Mouse (Mus musculus) thymus, postnatal 36 days (tissue): ENCODE results near the gene Srd5a1.
"Not testable (repeated sequence)": the region's sequence is repeated elsewhere in the genome, so short reads cannot be mapped to it uniquely, and the experiment has no call there.

Experiments used
- DNase-seq, 2 experiments: peaks; one replicate each; pipeline ENCODE4 v3.0.0; 2022; ENCODE audit warnings: mixed read lengths in 2 of 2

Gene Srd5a1

DNA sequence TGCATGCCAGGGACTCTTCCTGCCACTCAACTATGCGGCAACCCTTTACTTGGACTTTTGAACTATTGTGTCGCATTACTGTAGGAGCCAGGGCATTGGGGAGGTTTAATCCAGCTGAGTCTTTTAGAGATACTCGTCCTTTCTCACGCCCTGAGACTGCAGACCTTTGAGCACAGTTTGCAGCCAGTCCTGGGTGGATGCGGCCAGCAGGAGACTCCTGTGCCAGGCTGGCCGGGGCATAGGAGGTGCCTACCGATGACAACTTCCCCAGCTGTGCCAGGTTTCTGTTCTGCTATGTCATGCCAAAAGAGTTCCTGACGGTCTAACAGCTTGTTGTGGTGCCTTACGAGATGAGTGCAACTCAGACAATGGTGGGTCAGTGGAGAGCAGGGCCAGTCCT, 42.0 kb downstream of the Srd5a1 start:
- DNase-seq: no peak

DNA sequence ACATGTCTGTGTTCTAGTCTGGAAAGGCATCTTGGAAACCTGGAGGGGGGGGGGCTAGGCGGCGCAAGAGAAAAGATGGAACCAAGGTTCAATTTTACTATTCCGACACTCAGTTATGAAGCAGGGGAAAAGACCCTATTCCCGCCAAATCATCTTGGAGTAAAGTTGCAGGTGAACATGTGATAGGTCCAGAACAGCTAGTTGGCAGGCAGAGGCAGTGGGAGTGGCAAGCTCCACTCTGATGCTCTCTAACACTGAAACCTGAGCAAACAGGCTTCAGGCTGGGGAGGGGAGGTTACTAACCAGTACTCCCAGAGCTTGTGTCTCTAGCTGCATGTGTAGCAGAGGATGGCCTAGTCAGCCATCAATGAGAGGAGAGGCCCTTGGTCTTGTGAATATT, 45.8 kb downstream of the Srd5a1 start:
- not testable (repeated sequence) for DNase-seq

DNA sequence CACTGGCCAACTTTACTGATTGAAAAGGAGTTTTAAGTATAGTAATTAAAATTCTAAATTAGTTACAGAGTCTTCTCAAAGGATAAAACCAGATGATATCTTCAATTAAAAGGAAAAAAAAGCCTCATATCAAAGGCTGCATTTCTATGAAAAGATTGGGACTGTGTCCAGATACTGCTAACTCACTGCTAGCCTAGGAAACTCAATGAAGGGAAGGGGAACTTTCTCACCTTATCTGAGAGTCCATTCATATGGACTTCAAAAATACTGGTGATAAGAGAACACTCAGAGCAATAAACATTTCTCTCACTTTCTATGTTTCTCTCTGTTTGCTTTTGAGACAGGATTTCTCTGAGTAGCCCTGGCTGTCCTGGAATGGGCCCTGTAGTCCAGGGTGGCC, 46.7 kb downstream of the Srd5a1 start:
- no peak for DNase-seq

DNA sequence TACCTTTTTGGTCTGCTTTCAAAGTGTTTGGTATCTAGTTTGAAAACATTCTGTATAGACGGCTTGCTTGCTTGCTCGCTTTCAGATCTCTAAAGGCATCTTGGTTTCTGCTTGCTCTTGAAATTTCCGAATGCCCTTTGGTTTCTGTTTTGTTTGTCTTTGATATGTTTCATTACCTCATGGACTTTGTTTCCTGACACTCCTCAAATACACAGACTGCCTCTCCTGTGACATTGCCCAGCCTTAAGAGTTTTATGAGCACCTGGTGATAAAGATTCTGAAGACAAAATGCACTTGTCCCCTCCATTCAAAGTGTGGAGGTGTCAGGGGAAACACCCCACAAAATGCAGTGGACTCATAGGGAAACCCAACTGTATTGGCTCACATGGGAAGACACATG, 47.3 kb downstream of the Srd5a1 start:
- no peak for DNase-seq

DNA sequence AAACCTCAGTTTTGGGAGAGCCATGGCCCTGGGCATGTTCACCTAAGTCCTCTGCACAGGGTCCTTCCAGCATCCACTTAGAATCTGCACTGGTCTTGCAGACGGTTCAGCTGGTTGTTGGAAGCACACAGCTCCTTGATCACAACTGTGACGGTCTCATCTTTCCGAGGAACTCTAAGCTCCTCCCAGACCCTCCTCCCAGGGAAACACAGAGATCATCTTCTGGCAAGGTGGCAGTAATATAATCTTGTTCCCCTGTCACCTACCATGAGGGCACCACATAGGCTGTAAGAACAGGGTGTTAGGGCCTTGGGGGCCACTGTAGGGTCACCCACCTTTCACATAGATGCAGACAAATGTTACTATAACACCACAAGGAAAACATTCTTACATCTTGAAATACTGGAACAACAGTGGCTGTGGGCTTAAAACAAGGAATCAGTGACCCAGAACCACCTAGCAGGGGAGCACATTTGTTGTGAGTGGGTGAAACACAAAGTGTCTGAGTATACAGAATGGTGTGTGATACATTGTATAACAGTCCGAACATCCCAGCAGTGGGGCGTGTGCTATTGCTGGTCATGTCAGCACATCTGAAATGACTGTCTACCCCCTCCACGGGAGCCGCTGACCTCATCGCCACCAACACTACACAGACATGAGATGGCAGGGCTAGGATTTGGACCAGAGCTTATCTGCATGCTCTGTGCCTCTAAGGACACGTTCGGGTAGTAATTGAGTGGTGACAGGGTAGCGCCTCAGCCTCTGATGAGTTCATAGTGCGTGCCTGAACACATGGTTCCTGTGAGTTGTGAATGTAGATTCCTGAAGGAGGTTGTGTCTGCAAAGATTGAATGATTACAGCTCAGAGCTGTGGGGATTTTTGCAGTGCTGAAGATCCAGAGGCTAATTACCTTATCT, 48.3 kb downstream of the Srd5a1 start:
- no peak for DNase-seq

DNA sequence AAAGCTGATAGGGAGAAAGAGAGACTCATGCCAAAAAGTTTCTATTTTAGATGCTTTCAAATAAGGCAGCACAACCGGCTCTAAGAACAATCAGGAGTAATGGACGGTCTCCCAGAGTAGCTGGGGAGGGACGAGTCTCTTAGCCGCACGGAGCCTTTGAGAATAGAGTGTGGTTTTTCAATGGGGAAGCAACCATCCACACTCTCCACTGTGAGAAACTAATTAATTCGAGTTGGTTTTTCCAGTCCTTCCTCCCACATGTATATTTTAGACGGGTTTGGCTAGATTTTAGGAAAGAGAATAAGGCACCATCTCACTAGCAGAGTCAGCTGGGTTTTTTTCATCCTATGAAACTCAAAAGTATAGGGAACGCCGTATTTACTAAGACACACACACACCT, 49.2 kb downstream of the Srd5a1 start:
- DNase-seq: no peak

DNA sequence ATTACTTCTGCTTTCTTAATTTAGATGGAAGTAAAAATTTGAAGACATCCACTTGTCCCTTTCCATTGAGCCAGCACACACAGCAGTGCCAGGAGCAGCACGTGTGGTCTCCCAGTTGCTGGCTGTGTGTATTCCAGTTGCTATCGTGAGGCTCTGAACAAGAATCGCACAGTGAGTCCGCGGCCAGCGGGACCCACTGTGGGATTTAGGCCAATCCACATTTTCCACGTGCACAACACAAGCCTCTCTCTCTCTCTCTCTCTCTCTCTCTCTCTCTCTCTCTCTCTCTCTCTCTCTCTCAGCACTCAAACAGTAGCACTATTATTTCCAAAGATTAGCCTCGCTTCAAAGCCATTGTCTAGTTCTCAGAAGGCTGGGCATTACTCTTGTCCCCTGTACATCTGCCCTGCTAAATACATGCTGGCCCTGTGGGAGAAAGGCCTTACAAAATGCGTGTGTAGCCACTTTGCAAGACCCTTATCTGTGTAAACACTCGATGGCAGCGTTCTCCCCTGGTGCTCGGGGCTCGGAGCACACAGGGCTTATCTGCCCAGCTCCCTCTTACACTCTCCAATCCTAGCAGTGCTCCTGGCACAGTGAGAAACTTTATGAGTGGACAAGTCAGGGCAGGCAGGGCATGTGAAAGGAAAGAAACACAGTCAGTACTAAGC, 51.8 kb downstream of the Srd5a1 start:
- DNase-seq: no peak

DNA sequence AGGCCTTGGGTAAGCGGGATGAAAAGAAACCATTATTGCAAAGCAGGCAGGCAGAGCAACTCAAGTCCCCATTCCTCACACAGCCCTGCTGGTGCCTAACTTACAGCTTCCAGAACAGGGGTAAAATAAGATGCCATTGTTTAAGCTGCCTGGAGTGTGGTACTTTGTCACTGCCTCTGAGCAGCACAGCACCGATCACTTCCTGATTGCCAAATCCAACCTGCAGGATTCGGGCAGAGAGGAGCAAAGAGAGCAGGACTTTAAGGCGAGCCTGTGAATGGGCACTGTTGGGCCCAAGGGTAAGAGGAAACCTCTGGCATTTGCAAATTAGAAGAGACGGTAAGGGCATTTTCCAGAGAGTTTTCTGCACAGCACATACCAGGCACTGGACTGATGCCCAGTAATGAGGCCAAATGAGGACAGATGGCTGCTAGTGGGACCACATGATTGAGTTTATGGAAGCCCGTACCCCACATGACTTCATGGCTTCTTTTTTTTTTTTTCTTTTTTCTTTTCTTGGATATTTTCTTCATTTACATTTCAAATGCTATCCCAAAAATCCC, 53.1 kb downstream of the Srd5a1 start:
- no peak for DNase-seq

DNA sequence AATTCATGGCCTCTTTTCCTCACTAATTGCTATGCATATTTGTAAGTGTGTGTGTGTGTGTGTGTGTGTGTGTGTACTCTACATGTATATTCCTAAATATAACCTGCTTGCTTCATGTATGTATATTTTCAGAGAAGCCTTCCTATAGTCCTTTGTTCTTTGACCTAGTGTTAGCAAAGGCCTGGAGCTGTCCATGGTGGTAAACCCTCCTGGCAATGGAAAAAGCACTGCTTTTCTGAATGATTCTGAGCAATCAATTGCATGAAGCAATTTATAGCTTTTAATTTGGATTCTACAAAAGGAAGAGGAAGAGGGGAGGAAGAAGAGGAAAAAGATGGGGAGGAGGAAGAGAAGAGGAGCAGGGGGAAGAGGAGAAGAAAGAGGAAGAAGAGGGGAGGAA, 54.5 kb downstream of the Srd5a1 start:
- no peak for DNase-seq

DNA sequence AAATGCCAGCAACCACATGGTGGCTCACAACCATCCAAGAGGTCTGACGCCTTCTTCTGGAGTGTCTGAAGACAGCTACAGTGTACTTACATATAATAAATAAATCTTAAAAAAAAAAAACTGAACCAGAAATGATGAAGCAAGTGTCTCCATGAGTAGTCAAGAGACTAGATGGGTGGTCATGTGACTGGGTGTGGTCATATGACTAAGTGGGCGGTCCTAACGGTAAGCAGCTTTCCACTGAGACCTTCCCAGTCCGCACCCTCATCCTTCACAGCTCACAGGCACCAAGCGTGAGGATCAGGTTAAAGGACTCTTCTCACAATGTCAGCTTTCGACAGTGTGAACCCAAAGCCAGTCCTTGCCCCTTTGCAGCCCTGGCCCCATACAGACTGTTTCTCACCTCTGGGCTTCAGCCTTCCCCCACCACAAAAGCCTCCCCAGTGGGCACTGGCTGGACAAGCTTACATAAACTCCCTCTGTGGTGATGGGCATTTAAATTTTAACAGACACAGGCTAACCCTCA, 55.2 kb downstream of the Srd5a1 start:
- DNase-seq: no peak

DNA sequence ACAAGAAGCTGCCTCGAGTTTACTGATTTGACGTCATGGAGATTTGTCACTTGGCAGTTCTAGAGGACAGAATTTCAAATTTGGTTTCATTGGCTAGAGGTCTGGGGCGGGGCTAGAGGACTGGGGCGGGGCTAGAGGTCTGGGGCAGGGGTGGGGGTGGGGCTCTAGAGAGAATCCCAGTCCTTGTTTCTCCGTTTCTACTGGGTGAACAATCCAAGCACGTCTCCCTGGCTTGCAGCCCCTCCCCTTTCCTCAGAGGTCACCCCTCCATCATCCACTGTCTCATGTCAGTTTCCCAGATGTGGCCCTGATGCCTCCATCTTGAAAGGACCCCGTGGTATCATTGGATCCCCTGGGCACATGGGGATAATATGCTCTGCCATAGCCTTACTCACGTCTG, 56.2 kb downstream of the Srd5a1 start:
- no peak for DNase-seq

DNA sequence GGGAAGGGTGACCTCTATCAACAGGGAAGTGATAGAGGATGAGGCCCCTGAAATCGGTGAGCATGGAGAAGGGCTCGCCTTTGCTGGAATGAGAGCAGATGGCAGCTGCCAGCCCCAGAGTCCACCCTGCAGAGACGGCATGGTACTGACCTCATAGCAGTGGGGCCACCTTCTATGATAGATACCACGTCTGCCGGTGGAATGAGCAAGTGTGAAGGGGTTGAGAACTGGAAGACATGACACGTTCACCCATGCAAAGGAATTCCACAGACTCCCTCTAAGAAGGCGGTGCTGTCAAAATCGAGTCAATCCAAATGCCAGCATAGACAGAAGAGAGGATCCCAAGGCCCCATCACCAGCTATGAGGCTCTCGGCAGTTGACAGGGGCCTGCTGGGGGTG, 57.0 kb downstream of the Srd5a1 start:
- DNase-seq: no peak

DNA sequence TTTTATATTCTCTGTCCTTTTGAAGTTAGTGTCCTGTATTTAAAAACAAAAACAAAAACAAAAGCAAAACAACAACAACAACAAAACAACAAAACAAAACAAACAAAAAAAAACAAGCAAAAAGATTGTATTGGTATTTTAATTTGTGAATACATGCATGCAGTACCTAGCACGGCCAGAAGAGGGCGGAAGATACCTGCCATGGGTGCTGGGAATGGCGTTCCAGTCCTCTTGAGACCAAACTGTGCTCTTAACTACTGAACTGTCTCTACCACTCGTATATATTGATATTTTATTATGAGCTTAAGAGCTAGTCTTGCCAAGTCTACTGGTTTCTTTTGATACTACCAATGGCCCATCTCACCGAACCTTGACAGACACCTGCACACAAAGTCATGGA, 58.2 kb downstream of the Srd5a1 start:
- no peak for DNase-seq

DNA sequence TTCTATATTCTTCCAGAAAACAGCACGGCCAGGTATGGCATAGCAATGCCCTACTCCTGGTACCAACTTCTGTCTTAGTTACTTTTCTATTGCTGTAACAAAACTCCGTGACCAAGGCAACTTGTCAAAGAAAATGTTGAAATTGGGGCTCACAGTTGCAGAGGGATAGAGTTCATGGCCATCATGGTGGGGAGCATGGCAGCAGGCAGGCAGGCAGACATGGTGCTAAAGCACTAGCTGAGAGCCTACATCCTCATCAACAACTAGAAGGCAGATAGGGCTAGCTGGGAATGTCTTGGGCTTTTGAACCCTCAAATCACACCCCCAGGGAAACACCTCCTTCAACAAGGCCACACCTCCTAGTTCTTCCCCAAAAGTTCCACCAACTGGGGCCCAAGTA, 60.4 kb downstream of the Srd5a1 start:
- no peak for DNase-seq

DNA sequence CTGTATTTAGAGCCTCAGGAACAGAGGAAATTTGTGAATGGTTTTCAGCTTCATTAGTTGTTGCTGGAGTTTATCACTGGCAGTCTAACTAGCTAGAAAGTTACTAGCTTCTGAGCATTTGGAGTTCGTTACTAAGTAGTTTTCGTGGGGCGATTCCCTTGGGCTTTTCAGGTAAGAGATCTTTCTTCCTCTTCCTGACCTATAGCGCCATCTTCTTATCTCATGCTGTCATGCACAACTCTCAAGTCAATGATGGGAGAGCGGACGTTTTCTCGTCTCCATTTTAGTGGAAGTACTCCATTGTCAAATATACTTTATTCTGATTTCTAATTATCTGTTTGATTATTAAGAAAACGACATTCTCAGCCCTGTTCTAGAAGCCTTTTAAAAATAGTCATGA, 61.3 kb downstream of the Srd5a1 start:
- no peak for DNase-seq

DNA sequence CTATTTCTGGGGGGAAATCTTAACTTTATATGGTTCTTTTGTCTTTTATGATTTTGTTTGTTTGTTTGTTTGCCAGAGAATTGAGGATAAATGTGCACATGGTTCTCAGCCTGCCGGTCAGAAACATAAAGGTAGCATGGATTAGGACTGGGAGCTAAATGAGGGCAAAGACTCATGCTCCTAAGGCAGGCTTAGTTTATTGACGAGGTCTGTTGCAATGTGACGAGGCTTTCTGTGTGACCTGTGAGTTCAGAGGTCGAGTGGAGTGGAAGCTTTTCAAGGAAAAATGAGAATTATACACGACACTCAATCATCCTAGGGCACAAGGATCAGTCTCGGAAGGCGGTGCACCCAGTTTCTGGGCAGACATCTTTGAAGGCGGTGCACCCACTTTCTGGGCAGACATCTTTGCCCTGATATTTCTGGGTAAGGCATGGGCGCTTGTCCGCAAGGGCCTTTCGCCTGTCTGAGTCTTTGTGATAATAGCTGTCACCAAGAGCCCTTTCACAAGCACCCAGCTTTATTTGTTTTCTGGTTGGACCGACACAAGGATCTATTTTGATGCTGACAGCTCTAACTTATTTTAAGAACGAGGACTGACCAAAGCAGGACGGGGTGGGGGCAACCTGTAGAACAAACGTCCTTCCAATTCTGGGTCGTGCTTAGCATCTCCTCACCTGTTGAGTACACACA, 63.6 kb downstream of the Srd5a1 start:
- DNase-seq: no peak

DNA sequence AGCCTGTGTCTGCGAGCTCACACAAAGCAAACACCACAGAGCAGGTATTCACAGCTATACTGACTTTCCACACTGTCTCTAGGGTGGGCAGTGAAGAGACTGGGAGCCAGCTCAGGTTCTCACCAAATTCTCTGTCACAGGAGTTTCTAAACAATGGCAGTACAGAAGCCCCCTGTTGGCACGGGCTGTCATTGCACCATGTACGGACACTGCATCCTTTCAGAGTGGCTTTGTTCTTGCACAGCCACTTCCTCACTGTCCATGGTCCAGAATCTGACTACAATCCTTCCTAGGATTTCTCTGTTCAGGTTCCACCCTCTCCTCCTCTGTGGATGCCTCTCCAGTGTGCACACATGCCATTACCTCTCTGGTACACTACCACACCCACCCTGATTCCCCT, 66.2 kb downstream of the Srd5a1 start:
- peak; percentile 59 to 67 for DNase-seq

DNA sequence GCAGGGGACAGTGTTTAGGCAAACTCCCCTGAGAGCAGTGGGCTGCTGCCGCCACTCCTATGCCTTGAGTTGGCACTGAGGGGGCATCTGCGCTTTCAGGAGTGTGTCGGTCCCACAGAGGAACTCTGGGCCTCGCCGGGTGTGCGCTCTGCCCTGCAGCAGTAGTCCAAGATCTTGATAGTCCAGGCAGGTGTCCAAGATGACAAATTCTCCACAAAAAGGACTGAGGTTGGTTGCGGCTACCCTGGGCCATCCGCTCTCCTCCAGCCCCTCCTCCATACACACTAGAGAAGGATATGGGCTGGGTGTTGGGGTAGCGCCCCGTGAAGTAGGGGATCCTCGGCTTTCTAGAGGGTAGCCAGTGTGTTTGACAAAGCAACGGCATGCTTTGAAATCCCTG, 67.6 kb downstream of the Srd5a1 start:
- no peak for DNase-seq

DNA sequence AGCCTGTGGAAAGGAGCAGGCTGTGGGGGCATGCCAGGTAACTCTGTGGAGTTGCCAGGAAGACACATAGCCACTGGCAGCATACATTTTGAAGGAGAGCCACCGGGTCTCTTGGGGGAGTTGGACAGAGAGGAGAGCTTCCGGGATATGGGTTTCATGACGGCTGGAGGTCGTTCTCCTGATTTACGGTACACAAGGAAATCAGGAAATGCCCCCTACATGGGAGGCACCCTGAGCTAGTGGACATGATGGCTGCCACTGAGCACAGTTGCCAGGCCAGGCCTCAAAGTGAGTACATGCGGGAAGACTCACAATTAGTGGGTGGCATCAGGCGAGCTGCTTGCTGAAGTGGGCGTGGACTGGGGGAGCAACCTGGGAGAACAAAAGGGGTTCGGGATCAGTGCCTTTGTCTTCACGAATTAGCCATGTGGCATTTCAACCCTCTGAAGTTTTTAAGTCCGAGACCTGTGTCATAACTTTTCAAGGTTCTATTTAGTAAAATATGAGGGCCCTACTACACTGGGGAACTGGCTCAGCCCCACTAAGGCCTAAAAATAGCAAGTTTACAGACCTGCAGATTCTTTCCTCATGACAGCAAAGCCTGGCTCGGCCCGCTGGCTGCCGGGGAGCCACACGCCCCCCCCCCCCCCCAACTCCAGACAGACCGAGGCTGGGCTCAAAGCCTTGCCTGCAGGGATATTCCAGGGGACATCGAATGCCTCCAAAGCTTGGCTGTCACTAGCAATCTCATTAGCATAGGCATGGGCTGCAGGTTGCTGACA, 68.5 kb downstream of the Srd5a1 start:
- no peak for DNase-seq

DNA sequence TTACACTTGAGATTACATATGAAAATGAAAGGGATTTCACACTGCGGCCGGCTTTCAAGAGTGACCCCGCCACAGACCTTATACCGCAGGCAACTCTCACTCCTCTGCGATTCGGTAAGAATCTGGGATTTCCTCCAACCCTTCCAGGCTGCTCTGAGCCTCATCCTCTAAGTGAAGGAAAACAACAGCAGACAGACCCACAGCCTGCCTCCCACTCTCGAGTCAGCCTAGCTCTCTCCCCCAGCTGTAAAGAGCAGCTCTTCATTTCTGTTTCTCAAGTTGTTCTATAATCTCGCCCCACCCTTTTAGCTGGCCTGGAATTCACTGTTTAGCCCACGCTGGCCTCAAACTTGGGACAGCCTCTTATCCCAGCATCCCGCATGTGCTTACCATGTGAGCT, 69.5 kb downstream of the Srd5a1 start:
- no peak for DNase-seq

DNA sequence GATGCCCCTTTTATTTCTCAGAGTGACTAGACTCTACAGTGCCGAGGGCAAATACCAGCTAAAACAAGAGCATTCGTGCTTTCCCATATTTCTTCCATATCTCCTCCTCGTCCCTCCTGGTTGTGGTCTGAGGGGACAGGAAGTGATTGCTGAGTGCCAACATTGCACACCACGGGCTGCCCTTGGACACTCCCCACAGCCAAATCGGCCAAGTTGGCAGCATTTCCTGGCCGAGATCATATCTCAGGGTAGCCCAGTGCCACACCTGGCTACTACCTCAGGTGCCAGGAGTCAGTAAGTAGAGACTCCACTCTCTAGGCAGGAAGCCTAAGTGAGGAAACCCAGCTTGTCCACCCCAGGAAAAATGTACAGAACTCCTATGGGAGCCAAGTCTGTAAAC, 70.0 kb downstream of the Srd5a1 start:
- DNase-seq: no peak

DNA sequence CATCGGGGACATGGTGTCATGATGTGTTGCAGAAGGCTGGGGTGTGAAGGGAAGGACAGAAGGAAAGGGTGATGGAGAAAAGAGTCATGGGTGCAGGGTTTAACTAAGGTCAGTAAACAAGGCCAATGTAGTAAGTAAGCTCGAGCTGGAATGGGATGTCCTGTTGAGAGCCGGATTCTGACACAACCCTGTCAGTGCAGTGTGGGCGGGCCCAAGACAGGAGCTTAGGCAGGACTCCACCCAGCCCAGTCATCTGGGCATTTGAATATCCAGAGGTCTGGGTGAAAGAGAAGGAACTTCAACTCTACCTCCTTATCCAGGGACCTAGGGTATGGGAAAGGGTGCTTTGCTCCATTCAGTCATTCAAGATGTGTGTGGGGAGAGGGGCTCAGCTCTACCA, 72.9 kb downstream of the Srd5a1 start:
- no peak for DNase-seq
